Mouse (Mus musculus) forebrain, embryonic 16.5 days (tissue): ENCODE results near the gene Iqcc. TPM values are rescaled to one million over a fixed set of nuclear protein-coding genes. Genes with fewer than 3 reads are reported as not detected.

Experiments used
- ATAC-seq: fragments of 200-750 bp; cut with Nextera tagmentation; 2 replicates; pipeline ENCODE4 v1.8.0; 2017; ENCODE audit warnings: mild to moderate bottlenecking, moderate library complexity
- H3K27ac ChIP-seq: fragments of 300-500 bp; sonication (generic); 2 replicates; pipeline ENCODE4 v1.5.1; 2014; ENCODE audit warnings: low read length, control low read depth
- H3K27me3 ChIP-seq: fragments of 300-500 bp; sonication (generic); replicated peaks from 2 replicates; pipeline ENCODE4 v1.6.1; 2014; ENCODE audit warnings: low read length; ENCODE audit not compliant: control insufficient read depth, insufficient read depth
- H3K36me3 ChIP-seq: fragments of 300-500 bp; sonication (generic); 2 replicates; pipeline ENCODE4 v1.6.1; 2014; ENCODE audit not compliant: control insufficient read depth, insufficient read depth
- H3K4me1 ChIP-seq: fragments of 300-500 bp; sonication (generic); replicated peaks from 2 replicates; pipeline ENCODE4 v1.6.1; 2014; ENCODE audit warnings: low read length; ENCODE audit not compliant: control insufficient read depth, insufficient read depth
- H3K4me2 ChIP-seq: fragments of 300-500 bp; sonication (generic); 2 replicates; pipeline ENCODE4 v1.6.1; 2014; ENCODE audit warnings: mild to moderate bottlenecking, low read length, control low read depth
- H3K4me3 ChIP-seq: fragments of 300-500 bp; sonication (generic); replicated peaks from 2 replicates; pipeline ENCODE4 v1.5.1; 2014; ENCODE audit warnings: mild to moderate bottlenecking, low read length, control low read depth
- H3K9ac ChIP-seq: fragments of 300-500 bp; sonication (generic); replicated peaks from 2 replicates; pipeline ENCODE4 v1.6.1; 2014; ENCODE audit warnings: low read depth, low read length, control low read depth
- H3K9me3 ChIP-seq: fragments of 300-500 bp; sonication (generic); 2 replicates; pipeline ENCODE4 v1.6.1; 2016; ENCODE audit warnings: low read length; ENCODE audit not compliant: control insufficient read depth
- WGBS: fragments of 180-500 bp; shearing (Covaris S2); extraction: QIAGEN DNeasy Blood & Tissue Kit; methylation state at CpG from one replicate; pipeline ENCODE4 v1.1.7; 2014; 5-methylcytosine and 5-hydroxymethylcytosine counted together
- polyA plus RNA-seq: library from polyadenylated mRNA; unstranded; fragments of >200 nt; fragmentation: Nextera tagmentation; extraction: Ambion mirVana; gene quantifications from 2 replicates; pipeline ENCODE4 v1.2.1, GENCODE M21; 2015

Gene Iqcc
- polyA plus RNA-seq, 1 experiment from 2014 or later: 37.0 TPM

- 82% methylated on average over 9 of the region's 9 CpGs for WGBS
- H3K9me3 ChIP-seq: no peaks in the 10 kb centered on the region
- H3K9ac ChIP-seq: no peak overlapping the region
- H3K4me2 ChIP-seq: no peak overlapping the region
- H3K4me3 ChIP-seq: no peak overlapping the region
- H3K27me3 ChIP-seq: no peaks in the 10 kb centered on the region
- H3K4me1 ChIP-seq: peaks cover 7% of the 10 kb centered on the region
- H3K36me3 ChIP-seq: peaks cover 7% of the 10 kb centered on the region; the same call in 1 of the 2 replicates
- ATAC-seq: no peak
- H3K27ac ChIP-seq: no peak overlapping the region
Observed at GRCm38 (mm10) chr4:129585773-129586172, 33.1 kb downstream of the Iqcc start.

- no peaks in the 10 kb centered on the region for H3K9me3 ChIP-seq
- no peak overlapping the region for H3K27ac ChIP-seq
- WGBS: 1% methylated on average over 36 of the region's 36 CpGs
- peak overlapping the region; percentile 50 for H3K9ac ChIP-seq
- H3K4me2 ChIP-seq: peak overlapping the region; percentile 61
- peak; percentile 52 for ATAC-seq
- H3K27me3 ChIP-seq: no peaks in the 10 kb centered on the region
- H3K4me1 ChIP-seq: peaks cover 7% of the 10 kb centered on the region
- H3K4me3 ChIP-seq: peak overlapping the region; percentile 41
- no peaks in the 10 kb centered on the region for H3K36me3 ChIP-seq
Observed at GRCm38 (mm10) chr4:129584884-129585608, 33.9 kb downstream of the Iqcc start.

GRCm38 (mm10) chr4:129584370-129584769, 34.5 kb downstream of the Iqcc start:
- Histone ChIP-seq H3K27ac (no peak overlapping the region), H3K4me1 (peaks cover 7% of the 10 kb centered on the region), H3K4me2 (no peak overlapping the region; the same call in 1 of the 2 replicates), H3K27me3 (no peaks in the 10 kb centered on the region), H3K36me3 (no peaks in the 10 kb centered on the region), H3K9me3 (no peaks in the 10 kb centered on the region), H3K9ac (no peak overlapping the region; the same call in 1 of the 2 replicates), H3K4me3 (no peak overlapping the region)
- WGBS: 74% methylated on average over 1 of the region's 1 CpGs
- ATAC-seq: no peak

- WGBS: 79% methylated on average over 1 of the region's 1 CpGs
- Histone ChIP-seq H3K4me1 (peaks cover 9% of the 10 kb centered on the region), H3K27ac (no peak overlapping the region), H3K9ac (no peak overlapping the region), H3K27me3 (no peaks in the 10 kb centered on the region), H3K4me2 (no peak overlapping the region), H3K9me3 (no peaks in the 10 kb centered on the region), H3K36me3 (no peaks in the 10 kb centered on the region), H3K4me3 (no peak overlapping the region)
- ATAC-seq: no peak
Observed at GRCm38 (mm10) chr4:129582251-129582650, 36.6 kb downstream of the Iqcc start.

- no peaks in the 10 kb centered on the region for H3K36me3 ChIP-seq
- no peak overlapping the region for H3K4me2 ChIP-seq
- WGBS: 68% methylated on average over 7 of the region's 7 CpGs
- no peak overlapping the region for H3K27ac ChIP-seq
- no peak for ATAC-seq
- no peaks in the 10 kb centered on the region for H3K9me3 ChIP-seq
- H3K4me1 ChIP-seq: peaks cover 14% of the 10 kb centered on the region
- H3K27me3 ChIP-seq: no peaks in the 10 kb centered on the region
- H3K9ac ChIP-seq: no peak overlapping the region
- H3K4me3 ChIP-seq: no peak overlapping the region
Observed at GRCm38 (mm10) chr4:129580347-129580746, 38.6 kb downstream of the Iqcc start.

- Histone ChIP-seq H3K9me3 (no peaks in the 10 kb centered on the region), H3K9ac (no peak within 1 kb of the TSS), H3K27me3 (no peaks in the 10 kb centered on the region), H3K4me2 (no peak within 1 kb of the TSS), H3K27ac (no peak within 1 kb of the TSS), H3K4me3 (no peak within 1 kb of the TSS), H3K4me1 (peaks cover 7% of the 10 kb centered on the region), H3K36me3 (no peaks in the 10 kb centered on the region)
- WGBS: 90% methylated on average over 5 of the region's 5 CpGs
- no peak for ATAC-seq
Observed at GRCm38 (mm10) chr4:129578466-129578865, 40.4 kb downstream of the Iqcc start, which contains the start of gene Fam167b. TSS of gene Fam167b (minus strand) at chr4:129578549.

GRCm38 (mm10) chr4:129577688-129578087, 41.2 kb downstream of the Iqcc start:
- H3K4me3 ChIP-seq: no peak overlapping the region
- H3K27ac ChIP-seq: no peak overlapping the region
- no peaks in the 10 kb centered on the region for H3K27me3 ChIP-seq
- ATAC-seq: no peak
- no peaks in the 10 kb centered on the region for H3K36me3 ChIP-seq
- peaks cover 7% of the 10 kb centered on the region for H3K4me1 ChIP-seq
- no peak overlapping the region for H3K4me2 ChIP-seq
- WGBS: 87% methylated on average over 7 of the region's 7 CpGs
- H3K9ac ChIP-seq: no peak overlapping the region
- no peaks in the 10 kb centered on the region for H3K9me3 ChIP-seq

GRCm38 (mm10) chr4:129576863-129577491, 41.9 kb downstream of the Iqcc start:
- no peaks in the 10 kb centered on the region for H3K9me3 ChIP-seq
- H3K9ac ChIP-seq: no peak overlapping the region
- H3K27ac ChIP-seq: no peak overlapping the region
- H3K4me1 ChIP-seq: peaks cover 7% of the 10 kb centered on the region
- no peaks in the 10 kb centered on the region for H3K27me3 ChIP-seq
- H3K4me3 ChIP-seq: no peak overlapping the region
- peak; percentile 33; the same call in 1 of the 2 replicates for ATAC-seq
- 28% methylated on average over 21 of the region's 21 CpGs for WGBS
- peak overlapping the region; percentile 18; the same call in 1 of the 2 replicates for H3K4me2 ChIP-seq
- no peaks in the 10 kb centered on the region for H3K36me3 ChIP-seq

- Histone ChIP-seq H3K9me3 (no peaks in the 10 kb centered on the region), H3K27me3 (no peaks in the 10 kb centered on the region)
Observed at GRCm38 (mm10) chr4:129575171-129575844, 43.6 kb downstream of the Iqcc start.

More at GRCm38 (mm10) chr4:129575171-129575844, 43.6 kb downstream of the Iqcc start:
- ATAC-seq: no peak
- no peak overlapping the region for H3K9ac ChIP-seq
- no peaks in the 10 kb centered on the region for H3K36me3 ChIP-seq
- WGBS: 65% methylated on average over 7 of the region's 8 CpGs
- H3K4me2 ChIP-seq: no peak overlapping the region
- no peak overlapping the region for H3K27ac ChIP-seq
- H3K4me3 ChIP-seq: no peak overlapping the region
- H3K4me1 ChIP-seq: peaks cover 7% of the 10 kb centered on the region
